Mouse (Mus musculus) myocyte (in vitro differentiated cells): ENCODE data around the gene Elavl1. TPM values are rescaled to one million over a fixed set of nuclear protein-coding genes. Genes with fewer than 3 reads are reported as not detected.
A peak's percentile ranks its signal among the peaks of the same experiment; 100 is the strongest.

Experiments
- H3K27me3 ChIP-seq: one replicate; pipeline ENCODE4 v1.6.1; 2011; ENCODE audit not compliant: control insufficient read depth, insufficient read depth, insufficient read length
- H3K36me3 ChIP-seq: one replicate; pipeline ENCODE4 v1.6.1; 2011; ENCODE audit not compliant: control insufficient read depth, insufficient read depth
- H3K4me2 ChIP-seq: one replicate; pipeline ENCODE4 v1.6.1; 2011; ENCODE audit warnings: low read depth, control low read depth
- H3K4me3 ChIP-seq: one replicate; pipeline ENCODE4 v1.5.1; 2011; ENCODE audit warnings: mild to moderate bottlenecking, control low read depth, moderate library complexity
- H3K79me2 ChIP-seq: one replicate; pipeline ENCODE4 v1.6.1; 2011; ENCODE audit not compliant: control insufficient read depth, insufficient read depth
- H3ac ChIP-seq: one replicate; pipeline ENCODE4 v1.6.1; 2011; ENCODE audit not compliant: control insufficient read depth, insufficient read length
- CEBPB ChIP-seq: IDR thresholded peaks from 2 replicates; pipeline ENCODE4 v1.6.1; 2011; ENCODE audit warnings: mild to moderate bottlenecking, moderate library complexity; ENCODE audit not compliant: poor library complexity, insufficient read depth, severe bottlenecking
- E2F4 ChIP-seq: IDR thresholded peaks from one replicate; pipeline ENCODE4 v1.6.1; 2011; ENCODE audit warnings: mild to moderate bottlenecking, control low read depth, moderate library complexity; ENCODE audit not compliant: insufficient read depth
- MAX ChIP-seq: IDR thresholded peaks from one replicate; pipeline ENCODE4 v1.6.1; 2011; ENCODE audit warnings: low read depth, mild to moderate bottlenecking, control low read depth
- MYOD1 ChIP-seq, 3 experiments: IDR thresholded peaks; one replicate each; pipeline ENCODE4 v1.6.1; 2011; ENCODE audit warnings: control low read depth in 2 of 3, low read depth in 2 of 3, mild to moderate bottlenecking in 2 of 3, moderate library complexity in 1 of 3; ENCODE audit not compliant: insufficient read length in 2 of 3, control insufficient read depth in 1 of 3
- MYOG ChIP-seq, 3 experiments: IDR thresholded peaks; one replicate each; pipeline ENCODE4 v1.6.1; 2011; ENCODE audit warnings: control low read depth in 2 of 3, low read depth in 2 of 3, mild to moderate bottlenecking in 2 of 3; ENCODE audit not compliant: insufficient read length in 2 of 3, control insufficient read depth in 1 of 3, insufficient read depth in 1 of 3
- POLR2A ChIP-seq: IDR thresholded peaks from one replicate; pipeline ENCODE4 v1.6.1; 2011; ENCODE audit warnings: low read depth, mild to moderate bottlenecking, control low read depth, moderate library complexity; ENCODE audit not compliant: insufficient read length
- POLR2AphosphoS2 ChIP-seq: IDR thresholded peaks from one replicate; pipeline ENCODE4 v1.6.1; 2011; ENCODE audit warnings: low read depth, control low read depth; ENCODE audit not compliant: insufficient read length
- REST ChIP-seq: IDR thresholded peaks from one replicate; pipeline ENCODE4 v1.6.1; 2011; ENCODE audit warnings: mild to moderate bottlenecking, control low read depth, moderate library complexity; ENCODE audit not compliant: insufficient read depth, insufficient read length
- SRF ChIP-seq: IDR thresholded peaks from one replicate; pipeline ENCODE4 v1.6.1; 2011; ENCODE audit warnings: low read depth; ENCODE audit not compliant: control insufficient read depth, insufficient read length
- TCF12 ChIP-seq: IDR thresholded peaks from one replicate; pipeline ENCODE4 v1.6.1; 2011; ENCODE audit warnings: mild to moderate bottlenecking, control low read depth; ENCODE audit not compliant: poor library complexity, insufficient read depth, severe bottlenecking
- TCF3 ChIP-seq: IDR thresholded peaks from one replicate; pipeline ENCODE4 v1.6.1; 2011; ENCODE audit warnings: low read depth, control low read depth; ENCODE audit not compliant: insufficient read length
- USF1 ChIP-seq: IDR thresholded peaks from one replicate; pipeline ENCODE4 v1.6.1; 2011; ENCODE audit warnings: low read depth, mild to moderate bottlenecking, control low read depth, moderate library complexity
- polyA plus RNA-seq: library from polyadenylated mRNA; unstranded; fragments of >200 nt; fragmentation: generic; extraction: Trizol; gene quantifications from one replicate; pipeline ENCODE4 v1.2.1, GENCODE M21; 2012; ENCODE audit warnings: missing spikeins

The Elavl1 gene
- polyA plus RNA-seq, 1 experiment: 44.2 TPM

GRCm38 (mm10) chr8:4347661-4348060 lies 22.4 kb upstream of the Elavl1 start:
- Histone ChIP-seq H3K79me2 (no peaks in the 10 kb centered on the region), H3ac (no peak overlapping the region), H3K27me3 (no peaks in the 10 kb centered on the region), H3K4me3 (no peak overlapping the region), H3K4me2 (no peak overlapping the region), H3K36me3 (no peaks in the 10 kb centered on the region)
- TF ChIP-seq POLR2AphosphoS2 (peak; percentile 12), TCF3 (no peak)

GRCm38 (mm10) chr8:4340207-4340606 lies 15.0 kb upstream of the Elavl1 start:
- no peak for TF ChIP-seq CEBPB
- no peak for TF ChIP-seq TCF3
- TF ChIP-seq MAX: no peak
- TF ChIP-seq TCF12: no peak
- no peak for TF ChIP-seq POLR2A
- no peak for TF ChIP-seq SRF
- no peak for TF ChIP-seq POLR2AphosphoS2
- TF ChIP-seq E2F4: no peak
- no peak for TF ChIP-seq MYOG (IDR thresholded peaks at IDR 0.05; ENCODE audit: control insufficient read depth in 1 of 3, insufficient read depth in 1 of 3, insufficient read length in 2 of 3, low read depth in 2 of 3)
- no peak for TF ChIP-seq REST
- no peak for TF ChIP-seq USF1
- TF ChIP-seq MYOD1 (IDR thresholded peaks at IDR 0.05; ENCODE audit: control insufficient read depth in 1 of 3, insufficient read length in 2 of 3, low read depth in 2 of 3): no peak
- no peaks in the 10 kb centered on the region for H3K27me3 ChIP-seq
- peaks cover 18% of the 10 kb centered on the region for H3K36me3 ChIP-seq
- H3K4me2 ChIP-seq: no peak overlapping the region
- H3K4me3 ChIP-seq: no peak overlapping the region
- no peak overlapping the region for H3ac ChIP-seq
- no peaks in the 10 kb centered on the region for H3K79me2 ChIP-seq

GRCm38 (mm10) chr8:4335678-4336077 lies 10.5 kb upstream of the Elavl1 start:
- TF ChIP-seq USF1 (no peak), SRF (no peak), POLR2A (no peak), MYOG (IDR thresholded peaks at IDR 0.05; ENCODE audit: control insufficient read depth in 1 of 3, insufficient read depth in 1 of 3, insufficient read length in 2 of 3, low read depth in 2 of 3) (no peak), E2F4 (no peak), TCF12 (no peak), MAX (no peak), REST (no peak), POLR2AphosphoS2 (no peak), MYOD1 (IDR thresholded peaks at IDR 0.05; ENCODE audit: control insufficient read depth in 1 of 3, insufficient read length in 2 of 3, low read depth in 2 of 3) (no peak), CEBPB (no peak)
- H3K36me3 ChIP-seq: peaks cover 52% of the 10 kb centered on the region
- no peak overlapping the region for H3ac ChIP-seq
- H3K79me2 ChIP-seq: no peaks in the 10 kb centered on the region
- H3K4me3 ChIP-seq: no peak overlapping the region
- no peaks in the 10 kb centered on the region for H3K27me3 ChIP-seq
- no peak overlapping the region for H3K4me2 ChIP-seq

- no peak overlapping the region for H3K4me3 ChIP-seq
- no peak overlapping the region for H3K4me2 ChIP-seq
- no peak for TF ChIP-seq TCF3
- TF ChIP-seq POLR2A: no peak
- no peak for TF ChIP-seq POLR2AphosphoS2
- no peak for TF ChIP-seq E2F4
- no peak for TF ChIP-seq USF1
- no peak for TF ChIP-seq MYOD1 (IDR thresholded peaks at IDR 0.05; ENCODE audit: control insufficient read depth in 1 of 3, insufficient read length in 2 of 3, low read depth in 2 of 3)
- TF ChIP-seq REST: no peak
- no peak for TF ChIP-seq SRF
- TF ChIP-seq CEBPB: no peak
- TF ChIP-seq TCF12: no peak
- no peaks in the 10 kb centered on the region for H3K27me3 ChIP-seq
- no peak overlapping the region for H3ac ChIP-seq
- peaks cover 65% of the 10 kb centered on the region for H3K36me3 ChIP-seq
- H3K79me2 ChIP-seq: no peaks in the 10 kb centered on the region
Measured at GRCm38 (mm10) chr8:4333966-4334365, 8.8 kb upstream of the Elavl1 start.

- no peak overlapping the region for H3K4me2 ChIP-seq
- H3K27me3 ChIP-seq: no peaks in the 10 kb centered on the region
- no peak for TF ChIP-seq TCF12
- H3K79me2 ChIP-seq: peaks cover 39% of the 10 kb centered on the region
- no peak overlapping the region for H3ac ChIP-seq
- no peak overlapping the region for H3K4me3 ChIP-seq
- H3K36me3 ChIP-seq: peaks cover 52% of the 10 kb centered on the region
Measured at GRCm38 (mm10) chr8:4329000-4329399, 3.8 kb upstream of the Elavl1 start.

- peaks cover 72% of the 10 kb centered on the region for H3K79me2 ChIP-seq
- no peaks in the 10 kb centered on the region for H3K27me3 ChIP-seq
- TF ChIP-seq SRF: no peak
- H3K4me2 ChIP-seq: peak overlapping the region; percentile 77
- H3K4me3 ChIP-seq: peak overlapping the region; percentile 72
- H3K36me3 ChIP-seq: peaks cover 33% of the 10 kb centered on the region
- peak overlapping the region; percentile 85 for H3ac ChIP-seq
Measured at GRCm38 (mm10) chr8:4325751-4326036, 481 bp upstream of the Elavl1 start.
